Mouse (Mus musculus) bone marrow, adult 2 months (tissue): Measurements from ENCODE around the gene Soat2. TPM values are rescaled to one million over a fixed set of nuclear protein-coding genes. Genes with fewer than 3 reads are reported as not detected.

Experiments used
- H3K27ac ChIP-seq: fragments of 200-500 bp; 2 replicates; pipeline ENCODE4 v1.5.1; 2012; ENCODE audit warnings: low read depth, mild to moderate bottlenecking, control low read depth, inconsistent platforms, low read length; ENCODE audit not compliant: control insufficient read depth, poor library complexity, insufficient read depth
- H3K4me1 ChIP-seq: fragments of 200-500 bp; 2 replicates; pipeline ENCODE4 v1.6.1; 2011; ENCODE audit warnings: low read length; ENCODE audit not compliant: control insufficient read depth, insufficient read depth
- H3K4me3 ChIP-seq: fragments of 200-500 bp; replicated peaks from 2 replicates; pipeline ENCODE3; 2011; ENCODE audit warnings: mild to moderate bottlenecking, low read depth, low read length, control low read depth; ENCODE audit not compliant: control insufficient read depth
- CTCF ChIP-seq: fragments of 200-500 bp; IDR thresholded peaks from 2 replicates; pipeline ENCODE4 v1.5.1; 2011; ENCODE audit warnings: low read length, control low read depth; ENCODE audit not compliant: control insufficient read depth, insufficient read depth
- POLR2A ChIP-seq: fragments of 200-500 bp; IDR thresholded peaks from 2 replicates; pipeline ENCODE4 v1.6.1; 2011; ENCODE audit warnings: low read depth, mild to moderate bottlenecking, control low read depth, low read length, borderline replicate concordance; ENCODE audit not compliant: control insufficient read depth
- WGBS: fragments of 180-500 bp; shearing (Covaris S2); methylation state at CpG from one replicate; pipeline ENCODE4 v1.1.7; 2018; 5-methylcytosine and 5-hydroxymethylcytosine counted together
- polyA plus RNA-seq: library from polyadenylated mRNA; stranded (reverse); fragments of >200 nt; gene quantifications from 2 replicates; pipeline ENCODE4 v1.2.4, GENCODE M21; 2011; ENCODE audit warnings: low replicate concordance; ENCODE audit not compliant: missing spikeins, insufficient read depth, insufficient read length

Gene Soat2
- polyA plus RNA-seq, 1 experiment: 2.7 TPM

GRCm38 (mm10) chr15:102173581-102173980 lies 23.3 kb downstream of the Soat2 start:
- Histone ChIP-seq H3K4me3 (no peak overlapping the region), H3K4me1 (no peaks in the 10 kb centered on the region; the same call in 1 of the 2 replicates), H3K27ac (no peak overlapping the region)
- TF ChIP-seq POLR2A (no peak), CTCF (no peak)
- WGBS: 45% methylated on average over 3 of the region's 3 CpGs

GRCm38 (mm10) chr15:102175736-102176319 lies 25.5 kb downstream of the Soat2 start:
- no peaks in the 10 kb centered on the region; the same call in 1 of the 2 replicates for H3K4me1 ChIP-seq
- TF ChIP-seq CTCF (no peak), POLR2A (no peak)
- no peak overlapping the region for H3K27ac ChIP-seq
- H3K4me3 ChIP-seq: no peak overlapping the region
- 87% methylated on average over 16 of the region's 16 CpGs for WGBS

GRCm38 (mm10) chr15:102176571-102177316 lies 26.4 kb downstream of the Soat2 start:
- no peak overlapping the region for H3K27ac ChIP-seq
- H3K4me1 ChIP-seq: no peaks in the 10 kb centered on the region; the same call in 1 of the 2 replicates
- no peak overlapping the region for H3K4me3 ChIP-seq
- WGBS: 67% methylated on average over 7 of the region's 7 CpGs
- no peak for TF ChIP-seq POLR2A

GRCm38 (mm10) chr15:102177417-102177816 lies 27.1 kb downstream of the Soat2 start:
- Histone ChIP-seq H3K27ac (no peak overlapping the region), H3K4me1 (no peaks in the 10 kb centered on the region; the same call in 1 of the 2 replicates), H3K4me3 (no peak overlapping the region)
- 82% methylated on average over 8 of the region's 8 CpGs for WGBS
- TF ChIP-seq CTCF (no peak), POLR2A (no peak)

GRCm38 (mm10) chr15:102178279-102178678 lies 28.0 kb downstream of the Soat2 start:
- WGBS: 11% methylated on average over 6 of the region's 6 CpGs
- TF ChIP-seq POLR2A (no peak), CTCF (peak; percentile 77)
- Histone ChIP-seq H3K27ac (no peak overlapping the region), H3K4me3 (no peak overlapping the region), H3K4me1 (no peaks in the 10 kb centered on the region; the same call in 1 of the 2 replicates)

- H3K27ac ChIP-seq: no peak overlapping the region
- no peaks in the 10 kb centered on the region; the same call in 1 of the 2 replicates for H3K4me1 ChIP-seq
- no peak for TF ChIP-seq CTCF
- no peak for TF ChIP-seq POLR2A
- H3K4me3 ChIP-seq: no peak overlapping the region
- 86% methylated on average over 9 of the region's 9 CpGs for WGBS
These were observed 28.8 kb downstream of the Soat2 start for GRCm38 (mm10) chr15:102179106-102179505.

GRCm38 (mm10) chr15:102179924-102180323 lies 29.6 kb downstream of the Soat2 start:
- TF ChIP-seq CTCF: no peak
- no peak for TF ChIP-seq POLR2A
- WGBS: 88% methylated on average over 14 of the region's 14 CpGs
- Histone ChIP-seq H3K4me3 (no peak overlapping the region), H3K4me1 (no peaks in the 10 kb centered on the region; the same call in 1 of the 2 replicates), H3K27ac (no peak overlapping the region)

GRCm38 (mm10) chr15:102183076-102183475 lies 32.8 kb downstream of the Soat2 start:
- WGBS: 84% methylated on average over 3 of the region's 3 CpGs
- no peak overlapping the region for H3K27ac ChIP-seq
- no peak for TF ChIP-seq POLR2A
- no peak overlapping the region for H3K4me3 ChIP-seq
- no peaks in the 10 kb centered on the region; the same call in 1 of the 2 replicates for H3K4me1 ChIP-seq

- H3K4me1 ChIP-seq: no peaks in the 10 kb centered on the region; the same call in 1 of the 2 replicates
- no peak for TF ChIP-seq POLR2A
- TF ChIP-seq CTCF: no peak
- H3K27ac ChIP-seq: no peak overlapping the region
- 86% methylated on average over 11 of the region's 11 CpGs for WGBS
- no peak overlapping the region for H3K4me3 ChIP-seq
These were observed 35.9 kb downstream of the Soat2 start for GRCm38 (mm10) chr15:102186239-102186638.
